ENCODE assay signal across 15 mouse cellular contexts in genomic region chr5:31983817-31984368, GRCm38 (mm10).
DNase-seq lines count a peak whose midpoint lies in the region; ATAC-seq and TF ChIP-seq lines count a peak whose summit lies in the region.
"Had no signal": no experiment of that assay in that cellular context is flagged by ENCODE, and none has a peak within 500 bp of the region (broad histone marks: within the 10 kb centered on the region; RNA-seq: fewer than 3 reads in every experiment).

No protein-coding gene starts in this region.

- in situ Hi-C loops in CH12.LX (cut with MboI; ENCODE audit: low pct_ligation_motif_present, low pct_unique_long_range_greater_than_20kb, low sequenced_read_pairs) = no loop called here

- ATAC-seq in common myeloid progenitor, adult 5-6 weeks (replicated peaks; ENCODE audit: low read depth, poor library complexity, severe bottlenecking) = 0 out of 2 replicates have a peak, but pooled peaks have one; percentile 18
- ATAC-seq: forebrain, embryonic 16.5 days; inflammation-experienced regulatory T-cells, adult 6 months had no signal

- H3K79me2 ChIP-seq in CH12.LX (replicated peaks; ENCODE audit: control insufficient read depth, extremely low read depth, insufficient read depth, poor library complexity, severe bottlenecking) = no peaks in the 10 kb centered on the region

- intact Hi-C loops in left cerebral cortex, adult 2 months (cut with DNase I) = loop anchor here (1.0 to 10.0 kb wide), 6 partner anchors 53 to 389 kb away; partner anchors contain the start of genes Babam2, Fosl2, Mrpl33 and Rbks

- DNase-seq in left cerebral cortex, adult 2 months (ENCODE audit: extremely low spot score in 1 of 2, low spot score in 2 of 2) = no peak
- no peak for DNase-seq in left cerebral cortex, adult 11 months (ENCODE audit: low spot score)
- no peak for DNase-seq in CH12.LX (ENCODE audit: extremely low read depth)
- DNase-seq in naive thymus-derived CD4-positive, alpha-beta T cell, adult 2 months (ENCODE audit: low read depth) = peak; percentile 4
- DNase-seq in layer of hippocampus, adult 9-10 months (ENCODE audit: low spot score) = no peak
- DNase-seq in kidney, postnatal 25 days = no peak
- no peak for DNase-seq in thymus, postnatal 4 days
- DNase-seq: cerebellum, adult 18-20 months; liver, embryonic 13.5 days had no signal

- H3K4me1 ChIP-seq in CH12.LX (ENCODE audit: control insufficient read depth in 1 of 2, insufficient read depth in 2 of 2) = no peaks in the 10 kb centered on the region
- H3K4me1 ChIP-seq: liver, embryonic 13.5 days; midbrain, embryonic 12.5 days had no signal

- dilution Hi-C loops in CH12.LX (cut with MboI; ENCODE audit: extremely low pct_ligation_motif_present, extremely low pct_unique_long_range_greater_than_20kb, low sequenced_read_pairs) = no loop called here

- H3K27me3 ChIP-seq in CH12.LX (replicated peaks) = no peaks in the 10 kb centered on the region
- H3K27me3 ChIP-seq: kidney, embryonic 15.5 days; liver, embryonic 13.5 days; midbrain, embryonic 12.5 days had no signal

- peaks cover 0 to 10% of the 10 kb centered on the region in 2 experiments for H3K36me3 ChIP-seq in CH12.LX (replicated peaks in 1 of 2; ENCODE audit: control insufficient read depth in 1 of 2, insufficient read depth in 1 of 2, low read length in 1 of 2)
- H3K36me3 ChIP-seq: kidney, embryonic 15.5 days; liver, embryonic 13.5 days; midbrain, embryonic 12.5 days had no signal

- H3K4me2 ChIP-seq in CH12.LX (ENCODE audit: insufficient read depth, low read depth, poor library complexity, severe bottlenecking) = no peak overlapping the region
- H3K4me2 ChIP-seq: heart, embryonic 11.5 days; kidney, embryonic 15.5 days; liver, embryonic 13.5 days; midbrain, embryonic 12.5 days had no signal

- H3K9me3 ChIP-seq in CH12.LX (replicated peaks; ENCODE audit: low read length) = no peaks in the 10 kb centered on the region
- H3K9me3 ChIP-seq: kidney, embryonic 15.5 days; liver, embryonic 13.5 days; midbrain, embryonic 12.5 days had no signal

- TF ChIP-seq CTCF in left cerebral cortex, adult 2 months (IDR thresholded peaks at IDR 0.05) = no peak
- no peak for TF ChIP-seq CTCF in CH12.LX (conservative IDR thresholded peaks at IDR 0.05 in 1 of 2, IDR thresholded peaks at IDR 0.05 in 1 of 2; ENCODE audit: low read depth in 2 of 2, low read length in 2 of 2)

- no peak overlapping the region for H3K4me3 ChIP-seq in left cerebral cortex, adult 2 months
- no peak overlapping the region for H3K4me3 ChIP-seq in CH12.LX (replicated peaks in 1 of 3; ENCODE audit: low read depth in 2 of 3, low read length in 2 of 3, poor library complexity in 1 of 3)
- H3K4me3 ChIP-seq: kidney, embryonic 15.5 days; liver, embryonic 13.5 days; midbrain, embryonic 12.5 days had no signal

- no peak for TF ChIP-seq EP300 in CH12.LX (IDR thresholded peaks at IDR 0.05; ENCODE audit: low read length)

- H3K27ac ChIP-seq in left cerebral cortex, adult 2 months = peak overlapping the region; percentile 67
- H3K27ac ChIP-seq in CH12.LX (ENCODE audit: insufficient read depth, low read depth) = no peak overlapping the region
- H3K27ac ChIP-seq: kidney, embryonic 15.5 days; liver, embryonic 13.5 days; midbrain, embryonic 12.5 days had no signal

- no peak overlapping the region for H3K9ac ChIP-seq in CH12.LX (ENCODE audit: insufficient read depth, low read depth)
- H3K9ac ChIP-seq: kidney, embryonic 15.5 days; liver, embryonic 13.5 days; midbrain, embryonic 12.5 days had no signal

- TF ChIP-seq RAD21 in CH12.LX (IDR thresholded peaks at IDR 0.05; ENCODE audit: low read depth, low read length) = no peak

- TF ChIP-seq POLR2A in CH12.LX (IDR thresholded peaks at IDR 0.05; ENCODE audit: low read depth, low read length) = no peak

TF ChIP-seq in CH12.LX, 34 proteins besides CTCF, POLR2A, EP300 and RAD21:
- no peak for TF ChIP-seq KAT2A (IDR thresholded peaks at IDR 0.05; ENCODE audit: insufficient replicate concordance, low read length)
- peak; percentile 90 for TF ChIP-seq MAFK (IDR thresholded peaks at IDR 0.05; ENCODE audit: insufficient replicate concordance, low read length)
